Mouse (Mus musculus): ENCODE data around the gene Slco3a1.

Slco3a1 gene

DNA sequence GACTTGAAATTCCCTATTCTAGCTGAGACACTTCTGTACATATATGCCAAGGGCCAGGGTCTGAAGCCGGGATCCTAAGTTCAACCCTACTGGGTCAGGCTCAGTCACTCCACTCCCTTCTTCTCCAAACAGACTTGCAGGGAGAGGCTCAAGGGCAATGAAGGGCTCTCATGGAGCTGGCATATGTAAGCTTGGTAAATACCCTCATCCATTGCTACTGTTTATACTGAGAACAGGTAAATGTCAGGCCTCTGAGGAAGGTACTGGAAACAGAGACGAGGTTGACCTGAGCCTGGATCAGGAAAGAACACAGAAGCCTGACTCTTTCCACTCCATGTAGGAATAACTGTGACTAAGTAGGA lies 70.6 kb downstream of the Slco3a1 start:
- no peak for DNase-seq

DNA sequence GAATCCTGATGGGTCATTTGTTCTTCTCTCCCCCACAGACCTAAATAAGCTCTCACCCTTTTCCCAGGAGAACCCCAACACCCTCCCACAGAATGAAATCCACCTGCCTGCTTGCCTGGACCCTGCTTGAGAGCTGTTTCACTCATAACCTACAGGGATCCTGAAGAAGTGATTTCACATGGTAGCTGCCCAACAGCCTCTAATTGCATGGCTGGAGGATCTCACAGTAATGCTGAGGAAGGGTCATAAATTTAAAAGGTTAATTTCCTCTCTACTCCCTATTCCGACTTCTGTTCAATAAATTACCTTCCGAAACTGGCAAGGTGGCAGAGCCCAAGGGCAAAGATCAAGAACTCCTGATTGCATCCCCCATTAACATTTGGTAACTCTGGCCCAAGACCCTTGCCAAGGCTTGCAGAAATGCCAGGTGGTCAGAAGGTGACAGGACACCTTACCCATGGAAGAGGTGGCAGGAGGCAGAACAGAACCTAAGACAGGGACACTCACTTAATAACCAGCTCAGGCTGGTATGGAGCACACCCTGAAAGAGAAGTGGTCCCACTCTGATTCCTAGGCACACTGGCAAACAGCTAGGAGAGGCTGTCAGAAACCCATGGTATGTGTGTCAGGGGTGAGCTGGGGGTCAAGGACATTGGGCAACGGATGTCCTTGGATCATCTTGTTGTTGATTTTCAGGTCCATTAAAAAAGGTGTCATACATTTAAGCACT lies 71.1 kb downstream of the Slco3a1 start:
- no peak for DNase-seq

DNA sequence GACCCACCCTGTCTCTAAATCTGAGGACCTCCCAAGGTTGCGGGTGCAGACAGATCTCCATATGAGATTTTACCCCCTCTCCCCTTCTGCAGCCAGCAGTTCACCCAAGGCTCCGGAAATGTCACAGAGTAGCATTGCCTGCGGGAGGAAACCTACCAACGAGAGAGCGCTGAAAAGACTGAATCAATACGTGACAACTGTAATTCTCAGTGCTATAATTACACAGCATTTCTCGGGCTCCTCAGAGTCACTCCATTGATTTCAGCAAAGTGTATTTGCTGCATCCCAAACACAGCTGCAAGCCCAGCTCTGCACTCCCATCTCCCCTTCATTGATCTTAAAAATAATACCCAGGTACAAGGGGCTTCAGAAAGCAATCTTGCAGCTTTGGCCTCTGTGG lies 82.8 kb downstream of the Slco3a1 start:
- DNase-seq, result no peak

DNA sequence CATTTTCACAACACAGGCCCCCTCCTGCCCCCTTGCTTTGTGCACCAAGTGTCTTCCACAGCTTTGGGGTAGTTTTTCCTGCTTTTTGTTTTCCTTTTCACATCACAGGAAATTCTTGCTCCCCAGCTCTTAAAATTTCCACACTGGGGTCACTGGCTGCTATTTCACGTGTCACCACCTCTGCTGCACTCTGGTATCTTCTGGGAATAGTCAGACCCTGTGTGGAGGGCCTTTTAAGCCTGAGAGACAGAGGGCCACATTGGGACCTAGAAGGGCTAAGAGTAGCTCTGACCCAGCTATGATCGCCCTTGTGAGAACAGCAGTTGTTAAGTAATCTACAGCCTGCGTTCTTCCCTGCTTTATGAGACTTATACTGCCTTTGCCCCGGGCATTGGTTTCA lies 87.7 kb downstream of the Slco3a1 start:
- peak; percentile 31 to 52 for DNase-seq

DNA sequence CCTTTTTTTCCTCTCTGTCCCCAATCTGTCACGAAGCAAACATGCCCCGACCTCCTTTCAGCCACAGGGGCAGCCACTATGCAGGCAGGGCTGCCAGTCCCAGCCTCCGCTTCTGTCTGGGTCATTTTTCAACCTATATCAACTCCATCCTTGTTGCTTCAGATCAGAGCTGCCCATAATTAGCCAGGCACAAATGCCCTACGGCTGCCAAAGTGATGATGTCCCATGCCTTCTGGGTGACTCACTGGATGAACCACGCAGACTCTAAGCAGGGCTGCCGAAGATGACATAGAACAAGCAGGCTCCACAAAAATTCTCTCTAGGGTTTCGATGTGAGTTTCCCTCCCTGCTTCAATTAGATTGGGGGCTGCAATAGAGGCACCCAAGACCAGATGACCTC lies 89.9 kb downstream of the Slco3a1 start:
- no peak for DNase-seq

DNA sequence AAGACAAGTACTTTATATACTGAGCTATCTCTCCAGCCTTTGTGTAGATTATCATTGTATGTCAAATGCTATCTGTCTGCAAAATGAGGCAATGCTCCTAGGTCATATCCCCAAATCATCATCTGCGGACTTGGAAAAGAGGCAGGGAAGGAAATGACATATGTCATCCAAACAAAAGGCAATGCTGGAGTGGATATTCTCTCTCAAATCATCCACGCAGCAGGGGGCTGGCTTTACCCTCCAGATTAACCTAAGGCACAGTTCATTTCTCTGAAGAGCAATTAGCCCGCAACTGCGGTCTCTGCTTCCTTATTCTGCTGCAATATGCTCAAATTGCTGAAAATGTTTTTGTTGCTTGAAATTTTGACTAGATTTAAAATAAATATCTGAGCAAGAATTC lies 92.1 kb downstream of the Slco3a1 start:
- no peak for DNase-seq

DNA sequence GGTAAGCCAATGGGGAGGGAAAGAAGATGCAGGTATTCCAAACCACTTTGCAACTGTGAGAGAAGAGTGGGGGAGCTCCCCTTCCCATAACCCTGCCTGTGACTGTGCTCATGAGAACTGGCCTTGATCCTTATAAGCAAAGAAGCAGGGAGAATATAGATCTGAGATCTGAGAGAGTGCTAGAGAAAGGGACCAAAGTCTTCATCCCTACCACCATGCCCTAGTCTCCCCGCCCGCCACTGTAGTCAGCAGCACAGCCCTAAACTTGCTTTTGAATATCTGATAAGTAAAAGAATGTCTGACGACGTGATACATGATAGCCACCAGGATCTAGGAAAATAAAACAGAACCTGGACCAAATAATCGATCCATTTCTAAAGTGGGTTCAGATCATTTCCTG lies 92.8 kb downstream of the Slco3a1 start:
- no peak for DNase-seq

DNA sequence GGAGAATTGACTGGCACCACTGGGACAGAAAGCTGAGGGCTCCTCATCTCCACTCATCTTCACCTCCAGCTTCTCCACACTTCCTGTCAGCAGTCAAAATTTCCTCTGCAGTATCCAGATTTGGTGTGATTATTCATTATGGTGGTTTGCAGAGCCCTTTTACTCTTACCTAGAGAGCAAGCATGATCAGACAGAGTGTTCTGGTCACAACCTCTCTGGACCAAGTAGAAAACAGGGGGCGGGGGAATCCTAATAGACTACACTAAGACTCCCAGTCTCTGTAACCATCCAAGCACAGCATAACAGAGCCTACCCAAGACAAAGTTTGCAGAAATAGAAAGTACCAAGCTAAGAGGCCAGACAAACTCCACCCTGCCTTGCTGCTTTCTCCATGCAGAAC lies 93.4 kb downstream of the Slco3a1 start:
- no peak for DNase-seq

DNA sequence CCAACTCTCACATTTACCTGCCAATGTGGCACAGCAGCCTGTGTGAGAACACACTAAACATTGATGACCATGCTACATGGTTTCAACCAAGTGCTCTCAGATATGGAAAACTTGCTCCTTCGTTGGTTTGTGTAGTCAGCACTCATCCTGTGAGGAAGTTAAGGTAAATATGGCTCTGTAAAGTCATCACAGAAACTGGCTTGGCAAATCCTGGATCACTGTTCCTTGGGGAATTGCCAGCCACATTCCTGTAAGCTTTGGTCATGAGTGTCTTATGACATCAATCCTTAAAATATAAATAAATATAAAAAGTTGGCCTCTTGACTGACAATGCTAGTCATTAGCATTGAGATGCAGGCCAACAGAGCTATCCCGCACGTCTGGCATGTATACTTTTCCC lies 94.8 kb downstream of the Slco3a1 start:
- no peak for DNase-seq

DNA sequence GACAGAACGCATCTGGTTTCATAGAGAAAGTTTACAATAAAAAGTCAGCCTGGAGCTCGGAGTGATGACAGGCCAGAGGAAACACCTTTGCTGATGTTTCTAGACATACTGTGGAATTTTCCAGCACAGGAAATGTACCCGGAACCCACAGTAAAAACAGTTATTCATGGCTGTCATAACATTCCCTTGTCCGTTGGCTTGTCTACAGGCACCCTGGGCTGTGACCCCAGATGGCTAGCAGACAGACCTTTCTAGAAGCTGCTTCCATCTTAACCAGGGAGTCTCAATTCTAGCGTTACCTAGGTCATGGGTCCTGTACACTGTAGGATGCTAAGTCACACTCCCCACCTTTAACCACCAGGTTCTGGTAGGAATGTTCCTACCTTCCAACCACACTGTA lies 95.3 kb downstream of the Slco3a1 start:
- peak; percentile 31 to 43 for DNase-seq

DNA sequence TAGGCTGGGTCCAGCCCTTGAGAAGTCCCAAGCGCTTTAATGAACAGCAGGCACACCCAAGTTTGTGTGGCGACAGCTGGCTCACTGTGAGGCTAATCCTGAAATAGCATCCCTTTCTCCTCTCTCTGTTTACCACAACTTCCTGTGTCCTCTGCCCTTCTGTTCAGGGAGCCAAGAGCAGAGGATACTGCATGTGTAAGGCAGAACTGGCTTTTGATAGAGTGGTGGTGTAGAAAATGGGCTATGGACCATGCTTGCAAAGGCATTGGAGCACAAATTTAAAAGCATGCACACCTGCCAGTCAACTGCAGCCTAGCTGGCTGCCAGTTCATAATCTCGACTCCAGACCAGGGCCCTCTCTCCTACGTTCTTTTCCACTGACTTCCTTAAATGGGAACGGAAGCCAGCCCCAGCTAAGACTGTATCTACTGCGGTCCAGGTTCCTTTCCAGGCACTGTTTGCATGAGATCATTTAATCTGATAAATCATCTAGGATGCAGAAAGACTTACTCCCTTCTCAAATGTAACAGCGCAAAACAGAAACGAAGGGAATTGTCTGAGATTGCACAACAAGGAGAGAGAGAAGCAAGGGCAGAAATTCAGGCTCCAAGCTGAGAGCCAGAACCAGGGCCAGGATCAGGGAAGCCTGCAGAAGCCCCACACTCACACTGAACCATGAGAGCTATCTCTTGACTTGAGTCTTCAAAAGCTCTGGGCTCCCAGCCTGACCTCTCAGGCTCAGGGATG lies 95.9 kb downstream of the Slco3a1 start:
- DNase-seq, result peak; percentile 45 to 76

DNA sequence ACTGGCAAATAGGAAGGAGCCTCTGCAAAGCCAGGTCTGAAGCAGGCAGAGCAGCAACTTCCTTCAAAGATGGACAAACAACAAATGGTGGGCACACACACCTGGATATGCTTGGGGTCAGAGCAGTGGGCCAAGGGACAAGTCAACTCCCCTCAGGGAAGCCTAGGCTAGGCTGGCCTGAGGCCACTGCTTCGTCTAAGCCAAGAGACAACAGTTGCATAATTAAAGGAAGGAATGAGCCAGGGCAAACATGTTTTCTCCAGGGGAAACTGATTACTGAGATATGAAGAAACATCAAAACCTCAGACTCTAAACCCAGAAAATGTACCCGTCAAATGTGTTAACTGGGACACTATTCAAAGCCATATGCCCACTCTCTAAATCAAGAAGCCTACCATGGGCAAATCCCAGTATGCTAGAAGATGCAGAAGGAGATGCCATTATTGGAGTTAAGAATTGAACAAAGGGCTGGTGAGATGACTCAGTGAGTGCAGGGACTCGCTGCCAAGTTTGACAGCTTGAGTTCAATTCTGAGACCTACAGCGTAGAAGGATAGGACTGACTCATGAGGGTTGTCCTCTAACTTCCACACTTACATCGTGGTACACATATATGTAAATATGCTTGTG lies 97.1 kb downstream of the Slco3a1 start:
- no peak for DNase-seq

DNA sequence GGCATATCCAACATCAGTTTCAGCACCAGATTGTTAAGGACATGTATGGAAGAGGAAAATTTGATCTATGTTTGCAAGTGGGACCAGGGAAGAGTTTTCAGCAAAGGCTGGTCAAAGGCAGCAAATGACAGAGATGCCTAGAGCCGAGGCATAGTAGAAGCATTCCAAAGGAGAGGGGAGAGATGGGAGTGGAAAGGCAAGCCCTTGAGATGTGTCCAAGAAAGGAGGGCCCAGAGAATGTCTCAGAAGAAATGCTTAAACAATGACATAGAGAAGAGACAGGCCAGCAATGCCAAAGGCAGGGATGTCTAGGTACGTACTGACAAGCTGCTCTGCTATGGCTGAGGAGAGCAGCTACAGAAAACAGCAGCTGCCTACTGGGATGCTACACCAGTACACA lies 97.8 kb downstream of the Slco3a1 start:
- DNase-seq, result no peak

DNA sequence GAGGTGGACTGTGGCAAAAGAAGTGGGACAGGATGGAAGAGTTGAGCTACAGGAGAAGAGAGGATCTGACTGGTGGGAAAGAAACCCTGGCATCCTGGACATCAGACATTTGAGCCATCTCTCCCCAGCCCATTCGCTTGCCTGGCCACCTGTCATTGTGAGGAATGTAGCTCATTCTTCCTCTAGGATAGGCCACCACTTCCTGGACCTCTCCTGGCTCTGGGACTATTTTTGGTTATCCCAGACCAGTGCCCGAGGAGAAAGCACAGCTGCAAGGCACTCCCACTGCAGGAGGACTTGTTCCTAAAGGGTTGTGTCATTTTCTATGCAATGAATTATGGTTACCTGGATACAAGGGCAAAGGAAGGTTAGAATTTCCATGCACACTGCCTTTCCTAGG lies 103.5 kb downstream of the Slco3a1 start:
- no peak for DNase-seq

DNA sequence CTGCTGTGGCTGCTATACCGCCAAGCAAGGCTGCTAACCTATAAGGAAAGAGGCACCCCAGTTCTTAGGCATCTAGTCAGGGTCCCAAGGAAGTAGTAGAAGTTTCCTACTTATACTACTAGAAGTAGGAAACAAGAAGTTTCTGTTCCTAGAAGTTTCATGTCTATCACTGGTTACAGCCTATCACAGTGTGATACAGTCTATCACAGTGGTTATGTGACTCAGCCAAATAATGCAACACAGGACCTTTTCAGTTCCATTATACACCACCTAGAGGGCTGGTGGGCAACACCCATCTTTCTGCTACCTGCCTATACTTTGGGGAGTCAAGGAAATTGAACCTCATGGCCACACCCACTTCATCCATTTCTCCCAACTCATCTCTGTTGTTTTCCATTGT lies 104.8 kb downstream of the Slco3a1 start:
- DNase-seq, result no peak

DNA sequence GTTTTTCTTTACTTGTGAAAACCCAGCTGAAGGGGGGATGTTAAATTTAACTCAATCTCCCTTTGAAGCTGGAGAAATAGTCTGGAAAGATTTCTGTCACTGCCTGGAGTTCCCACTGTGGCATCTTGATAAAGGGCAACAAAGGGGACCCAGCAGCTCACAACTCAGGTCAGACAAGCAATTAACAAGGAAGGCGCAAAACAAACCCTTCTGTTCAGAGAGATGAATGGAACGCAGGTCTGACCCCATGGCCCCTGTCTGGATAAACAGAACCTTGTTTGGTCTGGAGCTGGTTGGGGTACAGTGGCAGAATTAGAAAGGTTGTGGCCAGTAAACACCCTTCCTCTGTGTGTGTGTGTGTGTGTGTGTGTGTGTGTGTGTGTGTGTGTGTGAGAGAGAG lies 106.8 kb downstream of the Slco3a1 start:
- no peak for DNase-seq

DNA sequence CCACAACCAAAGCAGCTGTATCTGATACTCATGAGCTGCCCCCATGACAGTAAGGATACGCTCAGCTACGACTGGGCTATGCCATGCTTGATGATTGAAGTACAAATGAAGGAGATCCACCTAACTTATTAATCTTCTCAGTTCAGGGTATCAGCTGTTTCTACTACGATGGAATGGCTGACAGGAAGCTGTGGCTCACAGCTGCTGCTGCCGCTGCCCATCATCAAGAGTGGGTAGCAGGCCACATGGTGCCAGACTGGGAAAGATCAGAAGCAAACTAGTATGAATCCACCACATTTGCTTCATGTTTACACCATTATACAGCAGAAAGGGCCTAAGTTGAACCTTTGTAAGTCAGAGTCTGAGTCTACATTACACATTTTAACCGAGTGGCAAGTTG lies 109.4 kb downstream of the Slco3a1 start:
- DNase-seq, result no peak

DNA sequence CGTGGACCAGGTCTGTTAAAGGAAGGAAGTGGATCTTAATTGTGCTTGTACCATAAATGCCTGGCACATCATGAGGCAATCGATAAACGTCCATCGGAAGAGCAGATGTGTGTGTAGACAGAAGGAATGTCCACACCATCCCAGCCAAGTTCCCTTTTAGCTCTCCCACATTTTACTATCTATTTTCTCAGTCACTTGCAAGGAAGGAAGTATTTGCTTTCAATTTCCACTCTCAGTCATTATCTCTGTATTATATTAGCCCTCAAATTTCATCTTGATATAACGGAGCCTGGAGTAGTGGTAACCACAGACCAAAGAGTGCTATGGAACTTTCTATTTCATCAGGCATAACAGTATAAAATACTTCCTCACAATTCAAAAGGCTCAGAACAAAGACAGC lies 112.2 kb downstream of the Slco3a1 start:
- no peak for DNase-seq

DNA sequence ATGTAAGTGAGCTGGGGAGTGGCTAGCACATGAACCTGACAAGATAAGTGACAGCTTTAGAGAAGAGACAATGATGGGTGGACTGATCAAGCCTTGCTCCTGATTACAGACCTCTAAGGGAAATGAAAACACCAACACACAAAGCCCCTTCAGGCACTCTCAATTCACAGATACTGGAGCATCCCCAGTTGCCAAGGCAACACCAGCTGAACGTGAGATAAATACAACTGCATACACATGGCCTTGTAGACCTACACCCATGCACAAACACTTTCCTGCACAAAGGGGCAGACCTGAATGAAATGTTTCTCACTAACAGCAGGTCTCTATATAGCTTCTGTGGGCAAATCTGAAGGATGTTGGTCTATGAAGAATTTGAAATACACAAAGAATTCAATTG lies 117.0 kb downstream of the Slco3a1 start:
- DNase-seq, result no peak

DNA sequence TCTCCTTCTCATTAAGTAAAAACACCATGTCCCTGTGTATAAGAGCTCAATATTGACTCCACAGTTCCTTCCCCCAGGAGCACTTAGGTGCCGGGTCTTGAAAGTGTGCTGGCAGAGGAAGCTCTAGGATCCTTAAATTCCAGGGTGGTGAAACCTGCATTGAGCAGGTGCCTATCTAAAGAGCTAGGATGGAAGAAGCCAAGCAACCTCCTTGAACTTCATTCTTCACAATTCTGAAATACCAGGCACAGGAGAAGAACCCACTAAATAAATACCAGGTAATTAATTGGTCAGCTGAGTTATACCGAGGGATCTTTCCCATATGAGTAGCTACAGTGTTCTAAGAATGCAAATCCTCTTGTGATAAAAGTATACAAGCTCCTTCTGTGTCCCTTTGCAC lies 117.9 kb downstream of the Slco3a1 start:
- no peak for DNase-seq

DNA sequence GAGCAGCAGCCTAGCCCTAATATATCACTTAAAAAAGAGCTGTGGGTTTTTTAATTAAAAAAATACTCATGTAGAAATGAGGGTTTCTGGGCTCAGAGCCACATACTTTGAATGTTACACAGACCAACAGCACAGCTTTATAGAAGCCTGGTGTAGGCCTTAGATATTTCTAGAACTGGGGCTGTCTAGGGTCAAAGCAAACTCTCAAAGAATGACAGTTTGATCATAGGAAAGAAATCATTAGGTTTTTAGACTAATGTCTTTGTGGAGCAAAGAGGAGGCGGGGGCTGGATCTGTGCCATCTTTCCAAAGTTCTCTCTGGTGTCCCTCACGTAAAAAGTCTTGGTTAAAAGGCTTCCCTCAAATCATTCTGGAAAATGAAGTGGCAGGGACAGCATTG lies 121.6 kb downstream of the Slco3a1 start:
- DNase-seq, result peak; percentile 64 to 70

DNA sequence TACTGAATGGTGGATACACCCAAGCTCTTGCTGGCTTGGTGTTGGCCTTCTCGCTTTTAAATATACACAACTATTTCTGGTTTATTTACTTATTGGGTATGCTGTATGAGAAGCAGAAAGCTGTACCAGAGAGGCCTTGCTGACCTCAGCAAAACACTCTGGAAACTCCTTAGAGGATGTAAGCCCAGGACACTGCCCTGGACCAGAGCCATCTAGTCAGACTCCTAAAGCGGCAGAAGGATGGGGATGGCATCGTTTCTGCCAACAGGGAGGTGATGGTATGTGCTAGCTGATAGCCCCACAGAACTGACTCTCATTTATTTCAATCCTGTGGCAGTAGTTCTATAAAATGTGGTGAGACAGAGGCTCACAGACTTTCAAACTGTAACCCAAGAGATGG lies 125.3 kb downstream of the Slco3a1 start:
- DNase-seq, result peak in 1 of 2 experiments; percentile 22

DNA sequence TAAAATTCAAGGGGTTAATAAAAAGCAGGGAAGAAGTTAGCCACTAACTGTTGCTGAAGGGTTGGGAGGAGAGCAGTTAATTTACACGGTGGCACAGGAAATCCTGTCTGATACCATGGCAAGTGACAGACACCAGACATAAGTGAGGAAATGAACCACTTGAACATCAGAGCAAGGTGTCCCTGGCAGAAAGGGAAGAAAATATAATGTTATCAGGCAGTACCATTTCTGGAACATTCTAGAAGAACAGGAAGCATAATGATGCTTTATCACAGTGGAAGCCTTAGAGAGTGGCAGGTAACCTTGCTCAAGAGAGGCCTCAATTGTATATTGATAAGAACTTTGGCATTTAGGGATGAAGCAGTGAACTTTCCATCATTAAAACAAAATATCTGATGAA lies 127.4 kb downstream of the Slco3a1 start:
- DNase-seq, result no peak

DNA sequence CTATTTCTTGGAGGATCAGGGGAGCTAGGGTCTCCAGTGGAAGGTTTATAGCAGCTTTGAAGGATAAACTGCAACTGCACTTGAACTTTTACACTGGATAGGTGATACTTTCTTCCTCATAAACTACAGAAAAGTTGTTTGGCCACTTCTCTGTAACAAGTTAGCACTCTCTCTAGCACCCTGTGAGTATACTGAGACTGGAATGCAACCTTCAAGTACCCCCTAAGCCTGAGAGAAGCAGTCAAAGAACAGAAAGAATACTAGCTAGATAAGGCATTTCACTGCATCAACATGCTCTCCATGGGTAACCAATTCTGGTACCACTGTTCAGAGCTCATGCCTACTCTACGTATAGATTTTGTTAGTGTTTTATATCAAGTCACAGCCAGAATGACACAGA lies 128.6 kb downstream of the Slco3a1 start:
- DNase-seq, result no peak

Data from kidney, postnatal 25 days (tissue).